In the genomic region with DNA sequence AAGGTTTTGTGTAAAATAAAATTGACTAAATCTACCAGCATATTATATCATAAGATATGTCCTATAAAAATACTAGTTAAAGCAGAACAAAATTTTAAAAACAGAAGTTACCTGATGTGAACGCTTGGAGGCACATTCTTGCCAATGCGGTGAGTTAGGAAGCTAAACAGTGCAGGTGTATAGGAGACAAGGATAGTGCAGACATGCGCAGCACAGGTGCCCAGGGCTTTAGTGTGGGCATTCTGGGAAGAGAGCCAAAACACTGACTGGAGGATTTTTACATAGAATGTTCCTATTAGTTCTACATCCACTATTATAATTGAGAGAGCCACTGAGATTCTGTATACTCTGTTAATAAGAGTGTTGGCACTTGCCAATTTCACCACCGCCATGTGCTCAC, we compare ENCODE assay signal across 29 mouse cellular contexts. TPM values are rescaled to one million over a fixed set of nuclear protein-coding genes. Genes with fewer than 3 reads are reported as not detected.
DNase-seq lines count a peak whose midpoint lies in the region; ATAC-seq and TF ChIP-seq lines count a peak whose summit lies in the region.
"Had no signal": no experiment of that assay in that cellular context is flagged by ENCODE, and none has a peak within 500 bp of the region (broad histone marks: within the 10 kb centered on the region; RNA-seq: fewer than 3 reads in every experiment).

No protein-coding gene starts in this region.

- H3K4me1 ChIP-seq in forebrain, embryonic 14.5 days (ENCODE audit: control insufficient read depth, insufficient read depth, low read length), result no peaks in the 10 kb centered on the region
- H3K4me1 ChIP-seq in forebrain, embryonic 12.5 days, result no peaks in the 10 kb centered on the region
- H3K4me1 ChIP-seq in hindbrain, embryonic 16.5 days (ENCODE audit: control insufficient read depth, insufficient read depth, low read depth, low read length), result no peaks in the 10 kb centered on the region
- no peaks in the 10 kb centered on the region for H3K4me1 ChIP-seq in hindbrain, embryonic 12.5 days
- H3K4me1 ChIP-seq in midbrain, embryonic 14.5 days (ENCODE audit: control insufficient read depth, insufficient read depth, low read length), result no peaks in the 10 kb centered on the region
- no peaks in the 10 kb centered on the region for H3K4me1 ChIP-seq in midbrain, embryonic 11.5 days (ENCODE audit: control insufficient read depth, insufficient read depth, low read length)
- H3K4me1 ChIP-seq: embryonic facial prominence, embryonic 10.5 days; embryonic facial prominence, embryonic 12.5 days; forebrain, embryonic 10.5 days; forebrain, embryonic 13.5 days had no signal

- 85% methylated on average over 4 of the region's 4 CpGs for WGBS in forebrain, embryonic 14.5 days
- 88% methylated on average over 4 of the region's 4 CpGs for WGBS in forebrain, embryonic 12.5 days
- 88% methylated on average over 4 of the region's 4 CpGs for WGBS in hindbrain, embryonic 16.5 days
- WGBS in hindbrain, embryonic 12.5 days, result 92% methylated on average over 4 of the region's 4 CpGs
- WGBS in midbrain, embryonic 14.5 days, result 92% methylated on average over 4 of the region's 4 CpGs
- WGBS in midbrain, embryonic 11.5 days, result 91% methylated on average over 4 of the region's 4 CpGs

- H3K9ac ChIP-seq in forebrain, embryonic 14.5 days (ENCODE audit: low read length), result no peak overlapping the region
- H3K9ac ChIP-seq in forebrain, embryonic 12.5 days, result no peak overlapping the region
- H3K9ac ChIP-seq in hindbrain, embryonic 16.5 days (ENCODE audit: low read depth, low read length), result no peak overlapping the region
- H3K9ac ChIP-seq in hindbrain, embryonic 12.5 days, result no peak overlapping the region
- no peak overlapping the region for H3K9ac ChIP-seq in midbrain, embryonic 14.5 days (replicated peaks; ENCODE audit: low read length)
- H3K9ac ChIP-seq in midbrain, embryonic 11.5 days (ENCODE audit: low read length), result no peak overlapping the region
- H3K9ac ChIP-seq: embryonic facial prominence, embryonic 12.5 days; forebrain, embryonic 13.5 days had no signal

- H3K4me3 ChIP-seq in forebrain, embryonic 14.5 days (ENCODE audit: low read depth, low read length), result no peak overlapping the region
- no peak overlapping the region for H3K4me3 ChIP-seq in forebrain, embryonic 12.5 days (replicated peaks)
- no peak overlapping the region for H3K4me3 ChIP-seq in hindbrain, embryonic 16.5 days (ENCODE audit: low read length)
- H3K4me3 ChIP-seq in hindbrain, embryonic 12.5 days, result no peak overlapping the region
- H3K4me3 ChIP-seq in midbrain, embryonic 14.5 days (replicated peaks; ENCODE audit: low read depth, low read length), result no peak overlapping the region
- no peak overlapping the region for H3K4me3 ChIP-seq in midbrain, embryonic 11.5 days (ENCODE audit: low read depth, low read length)
- H3K4me3 ChIP-seq: embryonic facial prominence, embryonic 10.5 days; embryonic facial prominence, embryonic 12.5 days; forebrain, embryonic 10.5 days; forebrain, embryonic 13.5 days had no signal

- peak; percentile 3 for DNase-seq in forebrain, embryonic 14.5 days (ENCODE audit: low spot score)
- peak; percentile 11 for DNase-seq in midbrain, embryonic 14.5 days
- DNase-seq in midbrain, embryonic 11.5 days (ENCODE audit: low spot score, missing footprints), result no peak
- peak; percentile 13 for DNase-seq in brain, embryonic 14.5 days (ENCODE audit: low read depth)
- no peak for DNase-seq in cerebellum, adult 18-20 months
- DNase-seq: adrenal gland, adult 8-10 months; adrenal gland, postnatal 14 days; adrenal gland, postnatal 36 days; B cell, adult 2 months; cerebellum, adult 11 months; cerebellum, adult 2 months; cerebellum, adult 9-10 months; cerebellum, postnatal 10 days; cerebellum, postnatal 25 days had no signal

- no peak for ATAC-seq in forebrain, embryonic 14.5 days
- ATAC-seq in forebrain, embryonic 12.5 days (ENCODE audit: low FRiP score), result no peak
- ATAC-seq in hindbrain, embryonic 16.5 days, result peak; percentile 56
- no peak for ATAC-seq in hindbrain, embryonic 12.5 days (ENCODE audit: low FRiP score)
- ATAC-seq in midbrain, embryonic 14.5 days (ENCODE audit: low FRiP score, low TSS enrichment), result no peak
- no peak for ATAC-seq in midbrain, embryonic 11.5 days (ENCODE audit: low FRiP score)
- ATAC-seq: activated CD4-positive, CD25-positive, alpha-beta regulatory T cell, adult 4 months; CD4-positive, CD25-positive, alpha-beta regulatory T cell, adult 4 months; forebrain, embryonic 13.5 days; forebrain, embryonic 16.5 days; Patski had no signal

- no peak overlapping the region for H3K27ac ChIP-seq in forebrain, embryonic 14.5 days (ENCODE audit: low read depth, low read length)
- no peak overlapping the region for H3K27ac ChIP-seq in forebrain, embryonic 12.5 days
- no peak overlapping the region for H3K27ac ChIP-seq in hindbrain, embryonic 16.5 days (ENCODE audit: low read depth, low read length)
- no peak overlapping the region for H3K27ac ChIP-seq in hindbrain, embryonic 12.5 days
- H3K27ac ChIP-seq in midbrain, embryonic 14.5 days (replicated peaks; ENCODE audit: low read depth, low read length), result no peak overlapping the region
- no peak overlapping the region for H3K27ac ChIP-seq in midbrain, embryonic 11.5 days (ENCODE audit: low read depth, low read length)
- H3K27ac ChIP-seq: embryonic facial prominence, embryonic 10.5 days; embryonic facial prominence, embryonic 12.5 days; forebrain, embryonic 10.5 days; forebrain, embryonic 13.5 days had no signal

- TF ChIP-seq POLR2A in brain, embryonic 14.5 days (IDR thresholded peaks at IDR 0.05; ENCODE audit: borderline replicate concordance, extremely low read depth, insufficient read depth, insufficient read length, poor library complexity, severe bottlenecking), result no peak

- no peak for TF ChIP-seq CTCF in brain, embryonic 14.5 days (IDR thresholded peaks at IDR 0.05; ENCODE audit: borderline replicate concordance, extremely low read depth, insufficient read depth, insufficient read length)

- H3K36me3 ChIP-seq in forebrain, embryonic 14.5 days (ENCODE audit: control insufficient read depth, insufficient read depth, low read length), result no peaks in the 10 kb centered on the region
- H3K36me3 ChIP-seq in forebrain, embryonic 12.5 days (replicated peaks), result no peaks in the 10 kb centered on the region
- no peaks in the 10 kb centered on the region for H3K36me3 ChIP-seq in hindbrain, embryonic 16.5 days (ENCODE audit: control insufficient read depth, insufficient read depth, low read length)
- no peaks in the 10 kb centered on the region for H3K36me3 ChIP-seq in hindbrain, embryonic 12.5 days
- H3K36me3 ChIP-seq in midbrain, embryonic 14.5 days (ENCODE audit: control insufficient read depth, insufficient read depth, low read length), result no peaks in the 10 kb centered on the region
- no peaks in the 10 kb centered on the region for H3K36me3 ChIP-seq in midbrain, embryonic 11.5 days (ENCODE audit: control insufficient read depth, insufficient read depth, low read length)
- H3K36me3 ChIP-seq: embryonic facial prominence, embryonic 10.5 days; embryonic facial prominence, embryonic 12.5 days; forebrain, embryonic 10.5 days; G1E had no signal

- H3K9me3 ChIP-seq in forebrain, embryonic 14.5 days (replicated peaks; ENCODE audit: control insufficient read depth, low read length), result no peaks in the 10 kb centered on the region
- no peaks in the 10 kb centered on the region for H3K9me3 ChIP-seq in forebrain, embryonic 12.5 days
- H3K9me3 ChIP-seq in hindbrain, embryonic 16.5 days (ENCODE audit: control insufficient read depth, low read length), result no peaks in the 10 kb centered on the region
- H3K9me3 ChIP-seq in hindbrain, embryonic 12.5 days (replicated peaks), result no peaks in the 10 kb centered on the region
- H3K9me3 ChIP-seq in midbrain, embryonic 14.5 days (ENCODE audit: control insufficient read depth, low read length), result no peaks in the 10 kb centered on the region
- H3K9me3 ChIP-seq in midbrain, embryonic 11.5 days (ENCODE audit: control insufficient read depth, low read length), result no peaks in the 10 kb centered on the region
- H3K9me3 ChIP-seq: embryonic facial prominence, embryonic 10.5 days; embryonic facial prominence, embryonic 12.5 days; forebrain, embryonic 10.5 days; forebrain, embryonic 13.5 days; G1E had no signal

- no peaks in the 10 kb centered on the region for H3K27me3 ChIP-seq in forebrain, embryonic 14.5 days (replicated peaks; ENCODE audit: control insufficient read depth, insufficient read depth, low read length)
- H3K27me3 ChIP-seq in forebrain, embryonic 12.5 days, result no peaks in the 10 kb centered on the region
- H3K27me3 ChIP-seq in hindbrain, embryonic 16.5 days (replicated peaks; ENCODE audit: control insufficient read depth, insufficient read depth, low read length), result no peaks in the 10 kb centered on the region
- H3K27me3 ChIP-seq in hindbrain, embryonic 12.5 days, result no peaks in the 10 kb centered on the region
- H3K27me3 ChIP-seq in midbrain, embryonic 14.5 days (ENCODE audit: control insufficient read depth, insufficient read depth, low read length), result no peaks in the 10 kb centered on the region
- H3K27me3 ChIP-seq in midbrain, embryonic 11.5 days (ENCODE audit: control insufficient read depth, insufficient read depth, low read length), result no peaks in the 10 kb centered on the region
- H3K27me3 ChIP-seq: CH12.LX; embryonic facial prominence, embryonic 12.5 days; forebrain, embryonic 13.5 days; Patski had no signal

- no peak overlapping the region for H3K4me2 ChIP-seq in forebrain, embryonic 14.5 days (ENCODE audit: low read length)
- no peak overlapping the region for H3K4me2 ChIP-seq in forebrain, embryonic 12.5 days
- H3K4me2 ChIP-seq in hindbrain, embryonic 16.5 days (ENCODE audit: low read length), result no peak overlapping the region
- H3K4me2 ChIP-seq in hindbrain, embryonic 12.5 days (replicated peaks), result no peak overlapping the region
- H3K4me2 ChIP-seq in midbrain, embryonic 14.5 days (ENCODE audit: low read length), result no peak overlapping the region
- H3K4me2 ChIP-seq in midbrain, embryonic 11.5 days, result no peak overlapping the region
- H3K4me2 ChIP-seq: embryonic facial prominence, embryonic 12.5 days; forebrain, embryonic 13.5 days had no signal

RNA-seq across cellular contexts. Expression of a gene that starts 15.0 kb away (rescaled TPM):
- polyA plus RNA-seq in forebrain, embryonic 14.5 days (2014; fragmentation: Nextera tagmentation; extraction: Ambion mirVana), result not detected in 2 replicates
- polyA plus RNA-seq in forebrain, embryonic 12.5 days (2016; fragmentation: Nextera tagmentation; extraction: Ambion mirVana), result not detected in 2 replicates
- not detected in 2 replicates for polyA plus RNA-seq in hindbrain, embryonic 16.5 days (2015; fragmentation: Nextera tagmentation; extraction: Ambion mirVana)
- polyA plus RNA-seq in hindbrain, embryonic 12.5 days (2016; fragmentation: Nextera tagmentation; extraction: Ambion mirVana), result not detected in 2 replicates
- polyA plus RNA-seq in midbrain, embryonic 14.5 days (2014; fragmentation: Nextera tagmentation; extraction: Ambion mirVana), result not detected in 2 replicates
- polyA plus RNA-seq in midbrain, embryonic 11.5 days (2014; fragmentation: Nextera tagmentation; extraction: Ambion mirVana), result not detected in 2 replicates
- not detected in 2 replicates for polyA plus RNA-seq in brain, embryonic 14.5 days (2012; rRNA removed)
- polyA plus RNA-seq: activated CD4-positive, CD25-positive, alpha-beta regulatory T cell, adult 4 months; CD4-positive, CD25-positive, alpha-beta regulatory T cell, adult 4 months; cerebellum, adult 2 months; cortical plate, adult 2 months; embryonic facial prominence, embryonic 10.5 days; embryonic facial prominence, embryonic 12.5 days; embryonic facial prominence, embryonic 14.5 days; forebrain, embryonic 10.5 days; forebrain, embryonic 13.5 days; forebrain, embryonic 16.5 days; G1E; Patski had no signal

RNA-seq across cellular contexts. Expression of a gene that starts 16.9 kb away (rescaled TPM):
- polyA plus RNA-seq in forebrain, embryonic 14.5 days (2014; fragmentation: Nextera tagmentation; extraction: Ambion mirVana), result not detected in 2 replicates
- polyA plus RNA-seq in forebrain, embryonic 12.5 days (2016; fragmentation: Nextera tagmentation; extraction: Ambion mirVana), result not detected in 2 replicates
- polyA plus RNA-seq in hindbrain, embryonic 16.5 days (2015; fragmentation: Nextera tagmentation; extraction: Ambion mirVana), result not detected in 2 replicates
- not detected in 2 replicates for polyA plus RNA-seq in hindbrain, embryonic 12.5 days (2016; fragmentation: Nextera tagmentation; extraction: Ambion mirVana)
- polyA plus RNA-seq in midbrain, embryonic 14.5 days (2014; fragmentation: Nextera tagmentation; extraction: Ambion mirVana), result not detected in 2 replicates
- polyA plus RNA-seq in midbrain, embryonic 11.5 days (2014; fragmentation: Nextera tagmentation; extraction: Ambion mirVana), result not detected in 2 replicates
- not detected in 2 replicates for polyA plus RNA-seq in brain, embryonic 14.5 days (2012; rRNA removed)
- polyA plus RNA-seq: activated CD4-positive, CD25-positive, alpha-beta regulatory T cell, adult 4 months; CD4-positive, CD25-positive, alpha-beta regulatory T cell, adult 4 months; cerebellum, adult 2 months; cortical plate, adult 2 months; embryonic facial prominence, embryonic 10.5 days; embryonic facial prominence, embryonic 12.5 days; embryonic facial prominence, embryonic 14.5 days; forebrain, embryonic 10.5 days; forebrain, embryonic 13.5 days; forebrain, embryonic 16.5 days; G1E; Patski had no signal

RNA-seq across cellular contexts. Expression of a gene that starts 28.5 kb away (rescaled TPM):
- not detected in 2 replicates for polyA plus RNA-seq in forebrain, embryonic 14.5 days (2014; fragmentation: Nextera tagmentation; extraction: Ambion mirVana)
- 0.04 TPM in 2 replicates for polyA plus RNA-seq in forebrain, embryonic 12.5 days (2016; fragmentation: Nextera tagmentation; extraction: Ambion mirVana)
- not detected in 2 replicates for polyA plus RNA-seq in hindbrain, embryonic 16.5 days (2015; fragmentation: Nextera tagmentation; extraction: Ambion mirVana)
- polyA plus RNA-seq in hindbrain, embryonic 12.5 days (2016; fragmentation: Nextera tagmentation; extraction: Ambion mirVana), result 0.04 and 0.07 TPM in 2 replicates
- polyA plus RNA-seq in midbrain, embryonic 14.5 days (2014; fragmentation: Nextera tagmentation; extraction: Ambion mirVana), result not detected in 2 replicates
- 0.03 and 0.04 TPM in 2 replicates for polyA plus RNA-seq in midbrain, embryonic 11.5 days (2014; fragmentation: Nextera tagmentation; extraction: Ambion mirVana)
- polyA plus RNA-seq in brain, embryonic 14.5 days (2012; rRNA removed), result 0.01 TPM in 1 of 2 replicates, not detected in the other
- polyA plus RNA-seq: activated CD4-positive, CD25-positive, alpha-beta regulatory T cell, adult 4 months; CD4-positive, CD25-positive, alpha-beta regulatory T cell, adult 4 months; cerebellum, adult 2 months; forebrain, embryonic 16.5 days; G1E had no signal

RNA-seq across cellular contexts. Expression of a gene that starts 30.7 kb away (rescaled TPM):
- polyA plus RNA-seq in forebrain, embryonic 14.5 days (2014; fragmentation: Nextera tagmentation; extraction: Ambion mirVana), result not detected in 2 replicates
- not detected in 2 replicates for polyA plus RNA-seq in forebrain, embryonic 12.5 days (2016; fragmentation: Nextera tagmentation; extraction: Ambion mirVana)
- polyA plus RNA-seq in hindbrain, embryonic 16.5 days (2015; fragmentation: Nextera tagmentation; extraction: Ambion mirVana), result not detected in 2 replicates
- polyA plus RNA-seq in hindbrain, embryonic 12.5 days (2016; fragmentation: Nextera tagmentation; extraction: Ambion mirVana), result not detected in 2 replicates
- polyA plus RNA-seq in midbrain, embryonic 14.5 days (2014; fragmentation: Nextera tagmentation; extraction: Ambion mirVana), result not detected in 2 replicates
- not detected in 2 replicates for polyA plus RNA-seq in midbrain, embryonic 11.5 days (2014; fragmentation: Nextera tagmentation; extraction: Ambion mirVana)
- not detected in 2 replicates for polyA plus RNA-seq in brain, embryonic 14.5 days (2012; rRNA removed)
- polyA plus RNA-seq: activated CD4-positive, CD25-positive, alpha-beta regulatory T cell, adult 4 months; CD4-positive, CD25-positive, alpha-beta regulatory T cell, adult 4 months; cerebellum, adult 2 months; cortical plate, adult 2 months; embryonic facial prominence, embryonic 10.5 days; embryonic facial prominence, embryonic 12.5 days; forebrain, embryonic 10.5 days; forebrain, embryonic 13.5 days; forebrain, embryonic 16.5 days; G1E; Patski had no signal

RNA-seq across cellular contexts. Expression of a gene that starts 36.0 kb away (rescaled TPM):
- polyA plus RNA-seq in forebrain, embryonic 14.5 days (2014; fragmentation: Nextera tagmentation; extraction: Ambion mirVana), result not detected in 2 replicates
- polyA plus RNA-seq in forebrain, embryonic 12.5 days (2016; fragmentation: Nextera tagmentation; extraction: Ambion mirVana), result not detected in 2 replicates
- not detected in 2 replicates for polyA plus RNA-seq in hindbrain, embryonic 16.5 days (2015; fragmentation: Nextera tagmentation; extraction: Ambion mirVana)
- polyA plus RNA-seq in hindbrain, embryonic 12.5 days (2016; fragmentation: Nextera tagmentation; extraction: Ambion mirVana), result not detected in 2 replicates
- not detected in 2 replicates for polyA plus RNA-seq in midbrain, embryonic 14.5 days (2014; fragmentation: Nextera tagmentation; extraction: Ambion mirVana)
- not detected in 2 replicates for polyA plus RNA-seq in midbrain, embryonic 11.5 days (2014; fragmentation: Nextera tagmentation; extraction: Ambion mirVana)
- not detected in 2 replicates for polyA plus RNA-seq in brain, embryonic 14.5 days (2012; rRNA removed)
- polyA plus RNA-seq: activated CD4-positive, CD25-positive, alpha-beta regulatory T cell, adult 4 months; CD4-positive, CD25-positive, alpha-beta regulatory T cell, adult 4 months; cerebellum, adult 2 months; cortical plate, adult 2 months; embryonic facial prominence, embryonic 10.5 days; embryonic facial prominence, embryonic 12.5 days; embryonic facial prominence, embryonic 14.5 days; forebrain, embryonic 10.5 days; forebrain, embryonic 13.5 days; forebrain, embryonic 16.5 days; G1E; Patski had no signal

Comparison
In these comparisons a context has a peak if more than half of its experiments do, and no peak if none do; other contexts are left out.
1. DNase-seq: peak in forebrain, embryonic 14.5 days (single experiment), midbrain, embryonic 14.5 days (single experiment) and brain, embryonic 14.5 days (single experiment); none in midbrain, embryonic 11.5 days (single experiment) and cerebellum, adult 18-20 months (0 of 2).